ENCODE assay signal across 10 mouse cellular contexts in genomic region chr1:162039011-162039595, GRCm38 (mm10). TPM values are rescaled to one million over a fixed set of nuclear protein-coding genes. Genes with fewer than 3 reads are reported as not detected.
DNase-seq lines count a peak whose midpoint lies in the region; ATAC-seq and TF ChIP-seq lines count a peak whose summit lies in the region.
"Had no signal": no experiment of that assay in that cellular context is flagged by ENCODE, and none has a peak within 500 bp of the region (broad histone marks: within the 10 kb centered on the region; RNA-seq: fewer than 3 reads in every experiment).

No protein-coding gene starts in this region.

- H3K4me3 ChIP-seq in liver, postnatal 0 days (ENCODE audit: low read depth, low read length) = no peak overlapping the region
- H3K4me3 ChIP-seq in liver, embryonic 11.5 days (ENCODE audit: low read depth, low read length) = no peak overlapping the region
- no peak overlapping the region for H3K4me3 ChIP-seq in forebrain, embryonic 12.5 days (replicated peaks)
- H3K4me3 ChIP-seq in forebrain, embryonic 14.5 days (ENCODE audit: low read depth, low read length) = no peak overlapping the region

- no peaks in the 10 kb centered on the region for H3K36me3 ChIP-seq in liver, postnatal 0 days (replicated peaks; ENCODE audit: insufficient read depth, low read length)
- H3K36me3 ChIP-seq in liver, embryonic 11.5 days (ENCODE audit: control insufficient read depth, insufficient read depth, low read length) = no peaks in the 10 kb centered on the region
- H3K36me3 ChIP-seq in forebrain, embryonic 12.5 days (replicated peaks) = no peaks in the 10 kb centered on the region
- no peaks in the 10 kb centered on the region for H3K36me3 ChIP-seq in forebrain, embryonic 14.5 days (ENCODE audit: control insufficient read depth, insufficient read depth, low read length)
- H3K36me3 ChIP-seq: G1E had no signal

- no peaks in the 10 kb centered on the region for H3K9me3 ChIP-seq in liver, postnatal 0 days (ENCODE audit: low read length)
- H3K9me3 ChIP-seq in liver, embryonic 11.5 days (ENCODE audit: control insufficient read depth, low read length) = no peaks in the 10 kb centered on the region
- H3K9me3 ChIP-seq in forebrain, embryonic 12.5 days = no peaks in the 10 kb centered on the region
- no peaks in the 10 kb centered on the region for H3K9me3 ChIP-seq in forebrain, embryonic 14.5 days (replicated peaks; ENCODE audit: control insufficient read depth, low read length)
- H3K9me3 ChIP-seq: G1E had no signal

- no peak for ATAC-seq in liver, postnatal 0 days
- no peak for ATAC-seq in liver, embryonic 11.5 days (replicated peaks; ENCODE audit: low FRiP score)
- 0 out of 2 replicates have a peak, but pooled peaks have one; percentile 25 for ATAC-seq in erythroid progenitor cell, adult 5-6 weeks (replicated peaks; ENCODE audit: low FRiP score, poor library complexity, severe bottlenecking)
- ATAC-seq in megakaryocyte progenitor cell, adult 5-6 weeks (replicated peaks; ENCODE audit: poor library complexity) = peak; percentile 26
- no peak for ATAC-seq in forebrain, embryonic 12.5 days (ENCODE audit: low FRiP score)
- no peak for ATAC-seq in forebrain, embryonic 14.5 days

- DNase-seq in liver, postnatal 0 days = no peak
- DNase-seq in liver, embryonic 11.5 days (ENCODE audit: low spot score) = no peak
- DNase-seq in heart, postnatal 10 days = peak; percentile 54 to 58
- no peak for DNase-seq in forebrain, embryonic 14.5 days (ENCODE audit: low spot score)
- DNase-seq in ovary, postnatal 10 days (ENCODE audit: low spot score) = no peak

- H3K4me1 ChIP-seq in liver, postnatal 0 days (ENCODE audit: insufficient read depth) = peaks cover 13% of the 10 kb centered on the region
- H3K4me1 ChIP-seq in liver, embryonic 11.5 days (replicated peaks; ENCODE audit: control insufficient read depth, insufficient read depth, low read length) = peaks cover 7% of the 10 kb centered on the region
- H3K4me1 ChIP-seq in forebrain, embryonic 12.5 days = peaks cover 17% of the 10 kb centered on the region
- no peaks in the 10 kb centered on the region; the same call in 1 of the 2 replicates for H3K4me1 ChIP-seq in forebrain, embryonic 14.5 days (ENCODE audit: control insufficient read depth, insufficient read depth, low read length)

- H3K9ac ChIP-seq in liver, postnatal 0 days (replicated peaks) = no peak overlapping the region
- no peak overlapping the region for H3K9ac ChIP-seq in liver, embryonic 11.5 days (ENCODE audit: low read depth, low read length)
- H3K9ac ChIP-seq in forebrain, embryonic 12.5 days = no peak overlapping the region
- no peak overlapping the region for H3K9ac ChIP-seq in forebrain, embryonic 14.5 days (ENCODE audit: low read length)

- intact Hi-C loops in heart, postnatal 10 days (cut with DNase I) = no loop called here

- WGBS in liver, postnatal 0 days (ENCODE audit: insufficient replicate concordance) = 42% methylated on average over 9 of the region's 9 CpGs
- 62% methylated on average over 9 of the region's 9 CpGs for WGBS in liver, embryonic 11.5 days
- WGBS in forebrain, embryonic 12.5 days = 77% methylated on average over 9 of the region's 9 CpGs
- 76% methylated on average over 9 of the region's 9 CpGs for WGBS in forebrain, embryonic 14.5 days

- no peaks in the 10 kb centered on the region for H3K27me3 ChIP-seq in liver, postnatal 0 days (ENCODE audit: insufficient read depth, low read length)
- H3K27me3 ChIP-seq in liver, embryonic 11.5 days (replicated peaks; ENCODE audit: control insufficient read depth, insufficient read depth, low read length) = no peaks in the 10 kb centered on the region
- H3K27me3 ChIP-seq in forebrain, embryonic 12.5 days = no peaks in the 10 kb centered on the region
- H3K27me3 ChIP-seq in forebrain, embryonic 14.5 days (replicated peaks; ENCODE audit: control insufficient read depth, insufficient read depth, low read length) = no peaks in the 10 kb centered on the region

- TF ChIP-seq EP300 in liver, postnatal 0 days (IDR thresholded peaks at IDR 0.05; ENCODE audit: low read depth) = no peak

- peak overlapping the region; percentile 34; the same call in 1 of the 2 replicates for H3K27ac ChIP-seq in liver, postnatal 0 days (ENCODE audit: low read depth)
- no peak overlapping the region for H3K27ac ChIP-seq in liver, embryonic 11.5 days (ENCODE audit: low read depth, low read length)
- H3K27ac ChIP-seq in forebrain, embryonic 12.5 days = no peak overlapping the region; the same call in 1 of the 2 replicates
- no peak overlapping the region for H3K27ac ChIP-seq in forebrain, embryonic 14.5 days (ENCODE audit: low read depth, low read length)

- TF ChIP-seq CTCF in liver, postnatal 0 days (IDR thresholded peaks at IDR 0.05; ENCODE audit: low read depth) = no peak

- H3K4me2 ChIP-seq in liver, postnatal 0 days (ENCODE audit: low read depth, low read length) = no peak overlapping the region
- no peak overlapping the region for H3K4me2 ChIP-seq in liver, embryonic 11.5 days
- H3K4me2 ChIP-seq in forebrain, embryonic 12.5 days = no peak overlapping the region
- H3K4me2 ChIP-seq in forebrain, embryonic 14.5 days (ENCODE audit: low read length) = no peak overlapping the region

RNA-seq across cellular contexts. Expression of gene 4930558K02Rik, which starts 59.7 kb away (rescaled TPM):
- not detected in 2 replicates for polyA plus RNA-seq in liver, postnatal 0 days (2015; fragmentation: Nextera tagmentation; extraction: Ambion mirVana)
- not detected in 2 replicates for polyA plus RNA-seq in liver, embryonic 11.5 days (2014; fragmentation: Nextera tagmentation; extraction: Ambion mirVana)
- total RNA-seq in erythroid progenitor cell, adult 5-6 weeks (2015; ENCODE audit: low replicate concordance) = not detected in 2 replicates
- not detected in 2 replicates for total RNA-seq in erythroid progenitor cell, adult 5-6 weeks (2017; ENCODE audit: low replicate concordance)
- total RNA-seq in heart, postnatal 10 days (2021) = not detected
- total RNA-seq in megakaryocyte progenitor cell, adult 5-6 weeks (2015) = 0.39 TPM in 1 of 2 replicates, not detected in the other
- not detected in 2 replicates for total RNA-seq in megakaryocyte progenitor cell, adult 5-6 weeks (2017)
- not detected in 2 replicates for polyA plus RNA-seq in forebrain, embryonic 12.5 days (2016; fragmentation: Nextera tagmentation; extraction: Ambion mirVana)
- 0.18 TPM in 1 of 2 replicates, not detected in the other for polyA plus RNA-seq in forebrain, embryonic 14.5 days (2014; fragmentation: Nextera tagmentation; extraction: Ambion mirVana)
- total RNA-seq: G1E had no signal
- polyA plus RNA-seq: G1E; spleen, adult 2 months had no signal

Comparison
In these comparisons a context has a peak if more than half of its experiments do, and no peak if none do; other contexts are left out.
1. ATAC-seq: peak in erythroid progenitor cell, adult 5-6 weeks (single experiment) and megakaryocyte progenitor cell, adult 5-6 weeks (single experiment); none in liver, postnatal 0 days (single experiment), liver, embryonic 11.5 days (single experiment), forebrain, embryonic 12.5 days (single experiment) and forebrain, embryonic 14.5 days (single experiment).
2. DNase-seq: peak in heart, postnatal 10 days (2 of 2); none in liver, postnatal 0 days (single experiment), liver, embryonic 11.5 days (single experiment), forebrain, embryonic 14.5 days (single experiment) and ovary, postnatal 10 days (single experiment).